Mouse (Mus musculus): ENCODE measurements around the gene Trpc4ap.
A peak's percentile ranks its signal among the peaks of the same experiment; 100 is the strongest.

Trpc4ap gene

DNA sequence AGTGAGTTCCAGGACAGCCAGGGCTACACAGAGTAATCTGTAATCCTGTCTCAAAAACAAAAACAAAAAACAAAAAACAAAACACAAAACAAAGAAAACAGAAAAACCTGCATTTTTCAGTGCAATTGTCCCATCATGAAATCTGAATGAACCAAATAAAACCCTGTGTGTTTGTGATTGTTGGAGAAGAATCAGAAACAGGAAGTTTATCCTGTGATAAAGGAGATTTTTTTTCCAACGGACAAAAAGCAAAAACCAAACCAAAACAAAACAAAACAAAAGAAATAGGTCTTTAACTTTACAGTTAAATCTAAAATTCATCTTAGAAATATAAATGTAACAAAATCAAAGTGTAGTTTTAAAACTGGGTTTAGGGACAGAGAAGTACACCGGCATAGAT lies 2.4 kb upstream of the Trpc4ap start:
- DNase-seq (ENCODE audit: low spot score in 2 of 2) = no peak

DNA sequence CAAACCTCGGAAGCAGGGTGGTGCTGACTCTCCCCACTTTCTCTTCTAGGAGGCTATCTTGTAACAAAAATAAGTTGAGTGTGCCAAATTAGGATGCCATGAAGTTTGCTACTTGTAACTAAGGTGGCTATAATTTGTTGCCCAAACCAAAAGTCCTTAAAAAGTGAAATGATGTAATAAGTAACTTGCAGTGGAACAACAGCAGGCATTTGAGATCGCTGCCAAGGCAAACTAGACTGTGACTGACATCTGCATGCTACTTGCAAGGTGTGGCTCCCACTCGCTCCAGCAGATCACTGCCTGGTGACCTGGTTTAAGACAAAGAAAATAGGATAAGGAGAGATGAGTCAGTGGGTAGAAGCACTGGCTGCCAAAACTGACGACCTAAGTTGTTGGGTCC lies 952 bp upstream of the Trpc4ap start:
- no peak for DNase-seq (ENCODE audit: low spot score in 2 of 2)

DNA sequence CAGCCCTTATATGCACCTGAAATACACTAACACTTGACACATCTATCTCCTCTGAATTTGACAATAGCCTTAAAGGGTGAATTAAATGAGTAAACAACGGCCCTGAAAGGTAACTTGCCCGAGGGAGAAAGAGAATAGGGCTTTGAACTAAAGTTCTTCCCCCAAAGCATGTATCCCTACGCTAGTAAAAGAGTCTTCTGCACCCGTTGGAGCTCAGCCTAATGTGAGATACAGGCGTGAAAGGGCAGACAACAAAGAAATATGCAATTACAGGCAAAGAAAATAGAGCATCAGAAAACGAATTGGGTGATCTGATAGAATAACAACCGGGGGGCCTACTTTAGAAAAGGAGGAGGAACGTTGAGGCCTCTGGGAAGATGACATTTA lies 855 bp downstream of the Trpc4ap start:
- no peak for DNase-seq (ENCODE audit: low spot score in 2 of 2)

DNA sequence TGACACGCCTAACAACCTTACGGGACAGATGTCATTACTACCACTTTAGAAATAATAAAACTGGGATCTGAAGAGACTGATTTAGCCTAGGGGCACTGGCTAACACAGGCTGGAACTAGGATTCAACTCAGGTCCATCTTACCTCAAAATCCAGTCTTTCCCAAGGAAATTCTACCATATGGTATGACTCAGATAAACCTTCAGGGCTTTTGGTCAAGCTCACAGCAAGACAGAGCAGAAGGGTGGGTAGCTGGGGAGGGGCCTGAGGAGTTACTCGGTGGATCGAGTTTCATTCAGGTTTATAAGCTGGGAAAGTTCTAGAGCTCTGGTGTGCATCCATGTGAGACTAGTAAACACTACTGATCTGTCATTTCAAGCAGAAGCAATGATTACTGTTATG lies 3.0 kb downstream of the Trpc4ap start:
- DNase-seq (ENCODE audit: low spot score in 2 of 2) = no peak

DNA sequence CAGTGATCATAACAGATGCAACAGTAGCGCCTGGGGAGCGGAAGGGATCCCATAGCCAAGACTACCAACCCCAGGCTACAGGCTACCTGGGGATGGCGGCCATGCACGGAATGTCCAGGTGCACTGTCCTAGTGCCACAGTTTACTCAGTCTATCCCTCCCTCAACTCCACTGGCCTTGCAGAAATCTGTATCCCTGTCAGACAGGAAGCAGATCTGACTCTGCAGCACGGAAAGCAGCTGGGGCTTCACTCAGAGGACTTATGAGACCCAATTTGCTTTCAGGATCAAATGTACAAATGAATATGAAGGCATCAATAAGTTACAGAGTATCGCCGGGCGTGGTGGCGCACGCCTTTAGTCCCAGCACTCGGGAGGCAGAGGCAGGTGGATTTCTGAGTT lies 4.4 kb downstream of the Trpc4ap start:
- DNase-seq (ENCODE audit: low spot score in 2 of 2) = no peak

DNA sequence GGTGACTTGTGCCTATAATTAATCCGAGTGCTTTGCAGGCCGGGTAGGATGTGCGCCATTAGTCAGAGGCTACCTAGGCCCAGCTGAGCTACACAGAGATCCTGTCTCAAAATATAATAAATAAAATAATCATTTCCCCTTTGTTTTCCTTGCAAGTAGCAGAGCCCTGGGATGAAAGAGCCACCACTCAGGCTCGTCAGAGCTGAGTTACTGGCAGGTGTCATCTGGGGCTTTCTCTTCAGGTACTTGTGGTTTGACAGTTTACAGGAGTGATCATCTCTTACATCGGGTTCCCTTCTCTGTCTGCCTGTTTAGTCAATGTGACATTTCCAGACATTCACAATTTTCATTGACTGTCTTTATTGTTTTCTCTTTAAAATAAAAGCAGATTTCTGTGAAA lies 5.6 kb downstream of the Trpc4ap start:
- DNase-seq (ENCODE audit: low spot score in 2 of 2) = no peak

DNA sequence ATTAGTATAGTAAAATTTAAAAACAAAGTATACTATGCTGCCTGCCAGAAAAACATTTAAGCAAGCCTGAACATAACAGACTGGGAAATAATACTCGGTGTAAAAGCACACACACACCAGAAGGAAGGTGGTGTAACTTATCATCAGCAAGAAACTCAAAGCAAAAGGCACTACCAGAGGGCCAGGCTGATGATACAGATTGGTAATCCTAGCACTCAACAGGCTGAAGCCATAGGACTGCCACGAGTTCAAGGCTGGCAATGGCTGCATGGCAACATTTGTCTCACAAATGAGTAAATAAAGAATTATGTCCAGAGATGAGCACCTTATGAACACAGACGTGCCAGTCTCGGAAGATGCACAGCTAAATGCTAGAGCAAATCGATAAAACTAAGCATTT lies 8.4 kb downstream of the Trpc4ap start:
- no peak for DNase-seq (ENCODE audit: low spot score in 2 of 2)

GRCm38 (mm10) chr2:155683137-155683536 lies 9.0 kb downstream of the Trpc4ap start:
- DNase-seq (ENCODE audit: low spot score in 2 of 2) = no peak

DNA sequence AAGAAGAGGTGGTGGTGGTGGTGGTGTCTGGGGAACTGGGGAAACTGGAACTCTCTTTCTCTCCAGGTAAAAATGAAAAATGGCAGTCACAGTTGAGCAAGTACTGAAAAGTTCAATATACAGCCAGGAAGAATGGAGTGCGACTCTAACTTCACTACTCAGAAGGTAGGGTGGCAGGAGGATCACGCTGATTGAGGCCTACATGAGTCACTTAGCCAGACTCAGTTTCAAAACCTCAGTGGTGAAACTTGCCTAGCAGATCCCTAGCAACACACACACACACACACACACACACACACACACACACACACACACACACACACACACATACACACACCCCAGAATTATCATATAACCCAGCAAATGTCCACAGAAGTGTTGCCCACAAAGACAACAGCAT lies 10.3 kb downstream of the Trpc4ap start:
- no peak for DNase-seq (ENCODE audit: low spot score in 2 of 2)

DNA sequence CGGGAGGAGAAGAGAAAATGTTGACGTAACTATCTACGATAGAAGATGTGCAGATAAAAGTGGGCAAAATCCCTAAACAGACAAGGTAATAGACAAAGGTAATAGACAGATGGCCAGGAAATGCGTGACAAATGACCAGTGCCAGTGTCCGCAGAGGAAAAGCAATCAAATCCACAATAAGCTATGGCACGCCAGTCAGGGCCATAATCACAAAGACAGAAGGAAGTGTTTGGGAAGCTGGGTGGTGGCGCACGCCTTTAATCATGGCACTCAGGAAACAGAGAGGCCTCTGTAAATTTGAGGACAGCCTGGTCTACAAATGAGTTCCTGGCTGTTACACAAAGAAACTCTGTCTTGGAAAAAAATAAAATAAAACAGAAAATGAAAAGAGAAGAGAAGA lies 11.0 kb downstream of the Trpc4ap start:
- DNase-seq (ENCODE audit: low spot score in 2 of 2) = no peak

DNA sequence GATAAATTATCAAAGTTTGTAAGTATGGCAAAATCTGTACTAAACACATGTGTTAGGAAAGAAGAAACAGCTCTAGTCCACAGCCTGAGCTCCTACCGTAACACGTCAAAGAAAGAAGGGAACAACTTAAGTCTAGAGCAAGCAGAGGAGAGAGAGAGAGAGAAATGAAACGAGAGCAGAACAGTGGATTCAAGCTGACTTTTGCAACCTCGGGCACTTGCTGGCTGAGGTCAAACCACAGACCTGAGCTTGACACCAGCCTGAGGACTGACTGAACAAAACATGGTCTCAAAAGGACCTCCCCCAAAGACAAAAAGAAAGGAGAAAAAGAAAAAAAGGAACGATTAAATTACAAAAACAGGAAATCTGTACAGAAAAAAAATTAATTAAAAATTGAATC lies 11.6 kb downstream of the Trpc4ap start:
- no peak for DNase-seq (ENCODE audit: low spot score in 2 of 2)

- no peak for DNase-seq (ENCODE audit: low spot score in 2 of 2)
Observed at GRCm38 (mm10) chr2:155679586-155680110, 12.5 kb downstream of the Trpc4ap start.

DNA sequence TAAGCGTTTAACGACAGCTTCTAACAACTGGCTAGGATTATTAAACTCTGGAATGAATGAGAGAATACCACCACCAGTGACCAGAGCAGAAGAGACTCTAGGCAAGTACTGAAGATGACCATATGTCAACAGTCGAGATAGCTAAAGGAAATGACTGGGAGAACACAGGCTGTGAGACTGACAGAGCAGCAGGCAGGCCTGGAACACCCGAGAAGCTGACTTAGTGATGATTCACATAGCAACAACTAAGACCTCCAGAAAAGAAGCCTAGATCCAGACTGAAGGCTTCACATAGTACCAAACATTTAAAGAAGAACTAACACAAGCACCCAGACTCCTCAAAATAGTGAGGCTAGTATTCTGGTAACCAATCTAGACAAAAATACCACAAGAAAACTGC lies 17.1 kb downstream of the Trpc4ap start:
- DNase-seq (ENCODE audit: low spot score in 2 of 2) = no peak

DNA sequence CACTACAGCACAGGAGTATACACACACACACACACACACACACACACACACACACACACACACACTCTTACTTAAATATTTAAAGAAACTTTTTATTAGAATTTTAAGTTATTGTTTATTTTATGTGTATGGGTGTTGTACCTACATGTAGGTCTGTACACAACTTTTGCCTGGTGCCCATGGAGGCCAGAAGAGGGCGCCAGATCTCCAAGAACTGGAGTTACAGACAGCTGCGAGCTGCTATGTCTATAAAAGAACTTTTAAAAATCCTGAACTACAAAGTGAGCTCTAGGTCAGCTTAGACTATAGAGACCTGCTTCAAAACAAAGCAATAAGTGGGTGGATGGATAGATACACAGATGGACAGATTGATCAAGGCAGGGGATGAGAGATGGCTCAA lies 18.6 kb downstream of the Trpc4ap start:
- peak in 1 of 2 experiments; percentile 44 for DNase-seq (ENCODE audit: low spot score in 2 of 2)

DNA sequence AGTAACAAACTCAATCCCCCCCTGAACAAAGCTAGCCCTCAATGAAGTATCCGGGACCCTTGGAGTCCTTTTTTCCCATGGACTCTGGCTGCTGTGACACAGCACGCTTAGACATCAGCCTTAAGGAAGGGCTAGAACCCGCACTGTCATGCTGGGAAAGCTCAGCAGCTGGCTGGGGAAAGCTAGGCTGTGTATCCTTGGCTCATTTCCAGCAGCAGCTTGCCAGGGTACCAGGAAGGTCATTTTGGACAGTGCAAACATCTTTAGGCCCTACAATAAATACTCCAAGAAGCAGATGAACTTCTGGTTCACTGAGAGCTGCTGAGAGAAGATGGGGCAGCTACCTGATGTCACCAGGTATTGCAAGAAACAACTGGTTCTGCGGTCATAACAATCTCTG lies 20.9 kb downstream of the Trpc4ap start:
- no peak for DNase-seq (ENCODE audit: low spot score in 2 of 2)

GRCm38 (mm10) chr2:155668461-155668860 lies 23.7 kb downstream of the Trpc4ap start:
- DNase-seq (ENCODE audit: low spot score in 2 of 2) = peak in 1 of 2 experiments; percentile 33

DNA sequence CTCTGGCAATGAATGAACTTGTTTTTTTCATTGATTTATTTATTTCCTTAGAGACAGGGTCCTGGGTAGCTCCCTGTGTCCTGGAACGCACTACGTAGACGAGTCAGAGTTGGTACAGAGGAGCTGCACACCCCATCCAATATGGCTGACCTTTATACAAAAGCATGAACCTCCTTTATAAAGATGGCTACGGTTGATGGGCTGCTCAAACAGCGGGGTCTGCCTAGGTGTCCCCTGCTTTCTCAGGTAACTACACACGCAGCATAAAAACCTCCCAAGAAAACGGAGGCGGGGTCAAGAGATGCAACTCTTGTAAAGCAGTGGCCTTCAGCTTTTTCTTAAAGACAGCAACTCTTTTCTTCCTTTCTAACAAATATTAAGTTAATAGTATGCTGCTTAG lies 24.3 kb downstream of the Trpc4ap start:
- DNase-seq (ENCODE audit: low spot score in 2 of 2) = no peak

DNA sequence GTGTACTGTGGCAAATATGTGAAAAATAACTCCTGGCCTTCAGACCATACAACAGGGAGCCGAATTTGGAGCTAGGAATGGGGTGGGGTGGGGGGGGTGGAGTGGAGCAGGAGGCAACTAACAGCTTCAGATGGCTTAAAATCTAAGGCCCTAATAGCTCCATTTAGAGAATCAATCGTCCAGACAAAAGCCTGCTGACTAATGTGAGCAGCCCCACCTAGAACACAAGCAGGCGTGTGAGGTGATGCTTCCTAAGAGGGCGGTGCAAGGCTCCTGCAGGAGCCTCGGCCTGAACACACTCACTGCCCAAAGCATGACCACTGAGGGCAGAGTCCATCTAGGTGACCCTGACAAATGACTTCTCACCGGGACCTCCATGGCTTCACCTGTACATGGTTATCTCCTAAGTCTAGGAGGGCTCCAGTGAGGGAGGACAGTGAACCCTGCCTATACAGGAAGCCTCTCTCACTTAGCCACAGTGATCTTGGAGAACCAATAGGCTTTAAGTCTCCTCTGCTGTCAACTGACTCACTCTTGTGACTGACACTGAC lies 28.2 kb downstream of the Trpc4ap start:
- DNase-seq (ENCODE audit: low spot score in 2 of 2) = no peak

DNA sequence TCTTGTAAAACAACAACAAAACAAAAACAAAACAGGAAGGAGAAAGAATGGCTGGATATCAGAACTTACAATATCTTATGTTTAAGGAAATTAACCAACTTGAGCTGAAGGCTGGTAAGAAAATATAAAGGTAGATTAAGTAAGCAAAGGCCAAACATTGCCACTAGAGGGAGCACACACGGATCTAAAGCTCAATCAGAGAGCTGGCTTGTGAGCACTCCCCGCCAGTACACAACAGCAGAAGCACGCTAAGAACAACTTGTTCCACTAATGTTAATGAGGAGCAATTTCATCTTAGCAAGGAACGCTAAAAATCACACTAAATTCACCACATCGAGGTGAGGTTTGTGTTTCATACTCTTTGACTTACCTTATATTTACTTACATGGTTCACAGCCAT lies 29.1 kb downstream of the Trpc4ap start:
- DNase-seq (ENCODE audit: low spot score in 2 of 2) = peak in 1 of 2 experiments; percentile 77

- peak in 1 of 2 experiments; percentile 31 for DNase-seq (ENCODE audit: low spot score in 2 of 2)
Observed at GRCm38 (mm10) chr2:155662390-155662789, 29.8 kb downstream of the Trpc4ap start.

DNA sequence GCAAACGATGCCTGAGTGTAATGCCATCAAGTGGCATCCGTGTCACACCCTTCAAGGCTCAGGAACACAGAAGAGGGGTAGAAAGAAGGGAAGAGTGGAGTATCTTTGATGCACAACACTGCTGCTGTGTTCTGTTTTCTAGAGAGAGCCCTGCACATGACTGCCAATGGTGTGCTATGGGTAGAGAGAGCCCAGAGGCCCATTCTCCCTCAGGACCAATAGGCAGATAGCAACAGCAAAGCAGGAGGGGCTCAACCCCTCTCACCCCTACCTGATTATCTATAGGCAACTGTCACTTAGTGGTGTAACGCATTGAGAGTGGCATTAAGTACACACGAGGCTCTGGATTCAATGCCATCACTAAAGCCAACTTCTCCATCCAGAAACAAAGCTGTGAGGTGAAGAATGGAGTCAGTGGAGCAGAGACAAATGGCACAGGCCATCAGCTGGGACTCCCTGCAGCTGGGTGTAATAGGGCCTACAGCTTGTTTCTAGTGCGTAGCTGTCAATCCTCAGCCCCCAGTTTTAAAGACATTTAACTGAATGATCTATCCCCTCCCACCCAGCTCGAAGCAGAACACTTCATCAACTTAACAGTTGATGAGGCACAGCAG lies 36.3 kb downstream of the Trpc4ap start:
- DNase-seq (ENCODE audit: low spot score in 2 of 2) = no peak

- no peak for DNase-seq (ENCODE audit: low spot score in 2 of 2)
Observed at GRCm38 (mm10) chr2:155652618-155653017, 39.6 kb downstream of the Trpc4ap start.

DNA sequence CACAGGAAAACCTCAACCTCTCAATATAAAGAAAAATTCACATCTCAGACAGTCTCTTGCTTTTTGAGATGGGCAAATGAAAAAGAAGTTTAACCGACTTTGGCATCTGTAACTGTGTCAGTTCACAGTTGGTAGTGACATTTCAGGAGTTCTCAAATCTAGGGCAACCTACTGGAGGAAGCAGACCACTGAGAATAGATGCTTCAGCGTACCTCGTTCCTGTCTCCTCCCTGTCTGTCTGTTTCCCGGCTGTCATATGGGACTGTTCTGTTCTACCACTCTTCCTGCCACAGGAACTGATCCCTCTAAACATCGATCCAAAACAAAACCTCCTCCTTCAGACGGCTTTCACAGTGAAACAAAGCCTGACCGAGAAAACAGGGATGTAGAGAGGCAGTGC lies 46.4 kb downstream of the Trpc4ap start:
- DNase-seq (ENCODE audit: low spot score in 2 of 2) = no peak
